Mouse (Mus musculus) induced T-regulatory cell, adult 2 months (primary cell): ENCODE results near the gene Atp8b3.
A peak's percentile ranks its signal among the peaks of the same experiment; 100 is the strongest.

Source experiments
- DNase-seq: peaks from one replicate; pipeline ENCODE4 v3.0.0-alpha.2; 2012; ENCODE audit warnings: low read depth

Atp8b3 gene

DNA sequence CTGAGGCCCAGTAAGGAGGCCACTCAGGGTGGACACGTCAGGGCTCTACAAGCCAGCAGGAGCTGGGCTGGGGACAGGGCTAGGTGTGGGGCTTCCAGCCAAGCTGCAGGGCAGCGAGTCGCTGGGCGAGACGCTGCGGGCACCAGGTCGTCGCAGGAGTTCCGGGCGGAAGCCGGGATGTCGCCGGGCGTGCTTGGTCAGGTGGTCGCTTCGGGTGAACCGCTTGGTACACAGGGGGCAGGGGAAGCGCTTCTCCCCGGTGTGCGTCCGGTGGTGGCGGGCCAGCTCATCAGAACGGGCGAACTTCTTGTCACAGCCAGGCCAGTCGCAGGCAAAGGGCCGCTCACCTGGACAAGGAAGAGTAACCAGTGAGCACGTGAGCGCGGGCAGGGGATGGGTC lies 30.0 kb upstream of the Atp8b3 start:
- DNase-seq = no peak

DNA sequence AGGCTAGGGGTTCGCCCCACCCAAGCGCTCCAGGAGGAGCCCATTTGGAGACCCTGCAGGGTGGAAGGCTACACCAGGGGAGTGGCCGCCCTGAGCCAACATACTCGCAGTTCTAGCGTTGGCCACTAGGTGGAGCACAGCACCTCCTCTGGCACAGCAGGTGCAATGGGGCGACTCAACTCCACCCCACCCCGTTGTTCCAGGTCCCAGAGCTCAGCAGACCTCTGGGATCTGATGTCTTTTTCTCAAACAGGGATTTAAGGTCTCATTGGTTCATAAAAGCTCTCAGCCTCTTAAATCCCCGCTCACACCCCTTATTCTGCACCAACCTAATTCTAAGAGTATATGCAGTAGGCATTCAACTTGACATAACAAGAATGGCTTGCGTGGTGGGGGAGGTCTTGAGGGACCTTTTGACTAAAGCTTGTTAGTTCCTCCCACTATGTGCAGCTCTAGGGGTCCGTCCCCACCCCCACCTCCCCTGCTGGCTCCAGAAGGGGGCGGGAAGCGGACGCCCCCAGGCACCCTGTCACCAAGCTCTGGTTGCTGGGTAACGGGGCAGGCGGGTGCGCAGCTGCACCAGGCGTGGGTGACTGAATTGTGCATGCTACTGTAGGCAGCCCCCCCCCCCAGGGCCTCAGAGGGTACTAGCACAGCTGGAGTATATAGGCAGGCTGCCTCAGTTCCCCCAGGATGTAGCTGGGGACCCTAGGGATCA lies 27.6 kb upstream of the Atp8b3 start:
- DNase-seq = peak; percentile 92

DNA sequence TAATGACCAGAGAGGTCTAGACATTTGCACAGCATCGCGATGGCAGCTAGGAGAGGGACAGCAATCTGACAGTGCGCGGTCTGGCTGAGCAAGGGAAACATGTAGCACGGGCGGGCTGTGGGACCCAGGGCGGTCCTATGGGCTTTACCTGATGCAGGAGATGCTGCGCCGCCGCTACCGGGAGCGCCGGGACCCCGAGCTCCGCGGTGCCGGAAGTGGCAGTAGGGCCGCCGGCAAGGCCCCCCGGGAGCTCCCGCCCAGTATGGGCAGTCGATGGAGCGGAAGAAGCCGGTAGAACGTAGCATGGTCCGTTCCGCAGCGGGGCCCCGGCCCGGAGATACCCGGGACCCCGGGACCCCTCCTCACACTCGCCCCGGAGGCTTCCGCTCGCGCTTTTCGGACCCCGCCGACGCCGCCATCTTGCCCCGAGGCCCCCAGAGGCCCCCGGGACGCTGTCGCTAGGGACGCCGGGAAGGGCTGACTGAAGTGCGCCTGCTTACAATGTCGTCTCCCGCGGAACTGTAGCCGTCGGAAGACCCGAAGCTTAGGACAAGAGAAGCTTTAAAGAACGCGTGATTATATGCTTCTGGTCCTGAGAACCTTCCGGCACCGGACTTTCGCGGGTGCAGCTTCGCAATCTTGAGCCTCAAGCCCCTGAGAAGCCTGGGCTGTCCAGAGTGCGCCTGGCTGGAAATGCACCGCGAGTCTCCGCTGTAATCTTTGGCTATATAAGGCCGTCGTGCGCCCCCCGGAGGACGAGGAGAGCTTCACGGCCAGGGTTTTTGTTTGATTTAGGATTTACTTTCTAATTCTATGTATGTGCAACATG lies 22.4 kb upstream of the Atp8b3 start, which contains the start of gene Rexo1:
Gene Rexo1, minus strand, starts transcription at position 445 of the 829 bp plus-strand sequence.
- peak; percentile 99 for DNase-seq

DNA sequence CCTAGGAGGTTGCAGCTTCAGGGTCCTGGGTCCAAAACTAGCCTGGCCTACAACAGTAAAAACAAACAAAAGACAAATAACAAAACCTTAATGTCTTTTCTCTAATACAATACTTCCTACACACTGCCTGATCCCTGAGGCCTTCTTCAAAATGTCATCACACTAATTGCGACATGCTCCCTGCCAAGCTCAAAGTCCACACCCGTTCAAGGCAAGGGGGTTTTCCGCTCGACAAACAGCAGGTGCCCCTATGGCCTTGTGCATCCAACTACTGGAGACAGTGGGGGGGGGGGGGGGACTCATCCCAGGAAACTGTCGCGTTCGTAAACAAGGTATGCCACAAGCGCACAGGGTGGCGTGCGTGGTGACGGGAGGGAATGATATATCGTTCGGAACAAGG lies 21.7 kb upstream of the Atp8b3 start:
- no peak for DNase-seq

DNA sequence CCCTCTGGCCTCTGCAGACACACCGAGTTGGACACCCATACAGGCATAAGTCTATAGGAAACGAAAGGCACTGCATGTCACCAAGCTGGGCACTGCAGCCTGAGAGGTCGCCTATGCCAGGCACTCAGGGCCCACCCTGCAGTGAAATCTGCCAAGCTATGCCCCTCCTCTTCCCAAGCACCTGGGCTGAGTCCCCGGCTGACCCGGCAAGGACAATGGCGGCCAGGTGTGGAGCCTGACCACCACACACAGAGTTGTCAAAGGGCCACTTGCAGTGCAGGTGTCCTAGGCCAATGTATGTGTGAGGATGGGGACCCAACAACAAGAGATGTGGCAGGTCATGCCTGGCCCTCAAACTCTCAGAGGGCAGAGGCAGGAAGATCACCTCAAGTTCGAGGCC lies 20.5 kb upstream of the Atp8b3 start:
- no peak for DNase-seq

DNA sequence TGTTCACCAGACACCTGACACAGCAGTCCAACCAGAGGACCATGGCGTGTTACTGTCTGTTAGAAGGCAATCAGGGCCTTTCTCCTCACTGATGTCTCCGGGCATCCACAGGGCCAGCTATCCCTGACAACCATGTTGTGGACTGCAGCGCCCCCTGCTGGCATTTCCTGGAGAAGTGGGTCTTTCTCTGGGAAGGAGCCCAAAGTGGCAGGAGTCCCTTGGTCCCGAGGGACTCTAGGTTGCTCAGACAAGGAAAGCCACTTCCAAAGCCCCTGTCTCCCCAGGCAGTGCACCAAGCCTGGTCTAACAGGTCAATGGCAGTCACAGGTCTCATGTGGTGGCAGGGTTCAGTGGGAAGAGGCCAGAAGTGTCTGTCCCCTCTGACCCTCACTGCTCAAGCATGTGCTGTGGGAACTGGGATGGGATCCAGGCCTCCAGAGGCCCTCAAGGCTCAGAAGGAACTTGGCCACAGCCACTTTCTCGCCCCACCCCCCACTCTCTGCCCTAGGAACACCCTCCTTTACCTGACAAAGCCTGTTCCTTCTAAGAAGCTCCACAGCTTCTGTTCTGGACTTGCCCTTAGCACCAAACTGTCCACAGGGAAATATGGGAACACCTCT lies 18.5 kb upstream of the Atp8b3 start:
- DNase-seq = peak; percentile 74

DNA sequence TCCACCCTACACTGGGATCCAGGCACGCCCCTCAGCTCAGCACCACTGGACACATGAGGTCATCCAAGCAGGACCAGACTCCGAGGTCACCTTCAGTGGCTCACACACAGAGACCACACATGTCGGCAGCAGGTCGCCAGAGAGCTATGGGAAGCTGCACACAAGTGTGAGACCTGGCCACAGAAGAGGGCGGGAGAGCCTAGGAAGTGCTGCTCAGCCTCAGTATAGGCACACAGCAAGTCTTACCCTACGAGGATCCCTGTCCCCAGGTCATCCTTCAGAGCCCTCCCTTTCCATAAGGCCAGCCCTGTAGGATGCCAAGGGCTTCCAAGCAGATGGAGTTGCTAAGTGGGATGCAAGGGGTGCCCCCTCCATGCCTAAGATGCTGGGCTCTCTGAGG lies 15.1 kb upstream of the Atp8b3 start:
- DNase-seq = no peak

DNA sequence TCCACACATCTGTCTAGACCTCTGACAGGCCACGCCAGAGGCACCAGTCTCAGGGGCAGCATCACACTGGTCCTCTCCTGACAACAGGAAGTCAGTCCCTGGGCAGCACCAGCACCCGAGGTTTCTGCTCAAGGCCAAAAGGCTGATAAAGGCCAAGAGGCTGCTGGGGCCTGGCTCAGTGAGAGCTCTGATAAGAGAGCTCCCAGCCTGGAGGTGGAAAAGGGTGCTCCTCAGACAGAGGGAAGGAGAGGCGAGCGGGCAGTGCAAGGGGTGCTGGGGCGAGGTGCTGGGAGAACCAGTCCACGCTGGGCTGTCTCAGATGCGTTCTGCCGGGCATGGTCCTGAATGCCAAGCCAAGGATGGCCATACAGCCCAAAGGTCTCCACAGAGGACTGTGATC lies 14.7 kb upstream of the Atp8b3 start:
- no peak for DNase-seq

DNA sequence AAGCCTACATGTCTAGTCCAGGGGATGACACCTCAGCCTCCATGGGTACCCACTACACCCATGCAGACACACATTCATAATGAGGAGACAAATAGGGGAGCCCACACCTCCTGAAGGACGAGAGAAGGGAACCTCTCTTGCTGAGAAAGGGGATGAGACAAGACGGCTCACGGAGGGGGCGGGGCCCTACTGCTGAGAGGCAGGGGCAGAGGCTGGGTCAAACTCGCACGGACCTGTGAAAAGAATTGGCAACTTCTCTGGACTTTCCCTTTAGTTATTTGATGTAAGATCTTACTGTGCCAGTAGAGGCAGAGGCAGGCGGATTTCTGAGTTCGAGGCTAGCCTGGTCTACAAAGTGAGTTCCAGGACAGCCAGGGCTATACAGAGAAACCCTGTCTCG lies 13.4 kb upstream of the Atp8b3 start:
- DNase-seq = no peak

DNA sequence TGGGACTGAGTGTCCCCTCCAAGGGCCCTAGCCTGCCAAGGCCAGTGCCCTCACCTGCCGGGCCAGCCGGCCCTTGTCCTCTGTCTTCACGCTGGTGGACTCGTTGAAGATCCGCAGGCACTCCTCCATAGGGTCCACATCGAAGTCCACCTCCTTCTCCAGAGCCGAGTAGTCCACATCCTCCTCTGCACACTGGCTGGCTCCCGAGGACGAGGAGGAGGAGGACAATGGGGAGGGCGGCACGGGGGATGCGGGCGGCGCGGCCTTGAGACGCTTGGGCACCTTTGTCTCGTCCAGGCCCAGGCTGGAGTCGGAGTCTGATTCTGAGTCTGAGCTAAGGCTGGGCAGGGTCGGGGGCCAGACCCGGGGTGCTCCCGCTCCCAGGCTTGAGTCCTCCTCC lies 10.4 kb upstream of the Atp8b3 start:
- DNase-seq = no peak

DNA sequence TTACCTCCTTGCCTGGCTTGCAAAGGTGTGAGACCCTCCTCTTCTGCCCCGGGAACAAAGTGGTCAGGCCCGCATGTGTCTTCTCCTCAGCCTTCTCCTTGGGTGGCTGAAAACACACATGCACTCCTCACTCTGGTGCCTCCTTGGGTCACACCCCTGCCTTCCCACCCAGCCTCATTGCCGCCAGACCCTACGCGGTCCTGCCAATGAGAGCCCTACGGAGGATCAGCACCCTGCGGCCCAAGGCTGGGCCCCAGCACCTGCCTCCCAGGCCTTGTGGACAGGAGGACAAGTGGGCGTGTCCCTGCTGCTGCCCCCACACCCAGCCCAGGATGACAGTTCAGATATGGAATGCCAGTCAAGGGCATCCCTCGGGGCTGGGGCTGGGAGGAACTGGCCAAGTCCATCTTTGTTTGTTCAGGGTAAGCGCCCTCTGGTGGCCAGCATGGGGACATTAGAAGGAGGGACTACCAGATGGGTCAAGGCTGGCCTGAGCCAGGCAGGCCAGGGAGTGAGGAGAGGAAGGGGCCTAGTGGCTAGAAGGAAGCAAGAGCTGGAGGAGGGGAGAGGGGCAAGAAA lies 9.6 kb upstream of the Atp8b3 start:
- DNase-seq = peak; percentile 68

DNA sequence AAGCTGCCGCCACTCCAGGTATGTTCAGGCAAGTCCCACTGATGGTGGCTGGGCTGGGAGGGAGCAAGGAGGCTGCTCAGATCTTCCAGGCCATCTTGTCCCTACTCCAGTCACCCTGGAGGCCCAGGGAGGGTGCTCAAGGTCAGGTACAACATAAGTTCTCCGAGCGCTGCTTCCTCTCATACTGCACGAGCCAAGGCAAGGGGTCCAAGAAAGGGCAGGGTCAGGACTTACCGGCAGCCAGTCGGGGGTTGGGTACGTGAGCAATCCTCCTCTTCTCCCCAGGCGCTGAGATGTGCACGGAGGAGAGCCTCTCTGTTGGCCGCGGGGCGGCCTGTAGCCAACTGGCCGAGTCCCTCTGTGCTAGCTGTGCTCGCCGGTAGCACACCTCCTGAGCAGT lies 8.6 kb upstream of the Atp8b3 start:
- DNase-seq = no peak

DNA sequence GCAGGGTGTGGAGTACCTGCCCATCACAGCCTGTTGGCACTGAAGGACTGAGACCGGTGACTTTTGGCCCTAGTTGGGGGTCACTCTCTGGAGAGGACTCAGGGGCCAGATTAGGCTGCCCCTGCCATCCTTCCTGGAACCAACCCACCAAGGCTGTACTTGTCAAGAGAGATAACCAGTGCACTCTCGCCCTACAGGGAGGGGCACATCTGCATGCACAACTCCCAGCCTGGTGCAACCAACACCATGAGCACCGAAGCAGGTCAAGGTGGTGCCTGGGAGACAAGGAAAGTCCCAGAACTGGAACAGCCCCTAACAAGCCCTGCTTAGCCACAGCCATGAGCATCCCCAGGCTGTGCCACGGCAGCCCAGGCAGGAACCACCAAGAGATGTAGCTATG lies 8.0 kb upstream of the Atp8b3 start:
- no peak for DNase-seq

DNA sequence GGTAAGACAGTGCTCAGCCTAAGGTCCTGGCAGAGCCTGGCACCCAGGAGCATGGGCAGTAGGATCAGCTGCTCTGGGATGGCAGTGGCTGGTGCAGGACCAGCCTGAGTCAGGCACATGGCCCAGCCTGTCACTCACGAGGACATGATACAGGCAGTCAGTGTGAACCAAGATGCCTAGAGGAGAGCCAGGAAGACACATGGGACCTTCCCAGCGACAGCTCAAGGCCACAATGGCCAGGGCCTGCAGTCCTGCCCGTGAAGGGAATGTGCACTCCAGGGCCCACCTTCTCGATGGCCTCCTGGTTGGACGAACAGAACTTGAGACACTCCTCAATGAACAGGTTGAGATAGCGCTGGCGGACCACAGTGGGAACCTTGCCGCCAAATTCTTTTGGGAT lies 6.7 kb upstream of the Atp8b3 start:
- no peak for DNase-seq

DNA sequence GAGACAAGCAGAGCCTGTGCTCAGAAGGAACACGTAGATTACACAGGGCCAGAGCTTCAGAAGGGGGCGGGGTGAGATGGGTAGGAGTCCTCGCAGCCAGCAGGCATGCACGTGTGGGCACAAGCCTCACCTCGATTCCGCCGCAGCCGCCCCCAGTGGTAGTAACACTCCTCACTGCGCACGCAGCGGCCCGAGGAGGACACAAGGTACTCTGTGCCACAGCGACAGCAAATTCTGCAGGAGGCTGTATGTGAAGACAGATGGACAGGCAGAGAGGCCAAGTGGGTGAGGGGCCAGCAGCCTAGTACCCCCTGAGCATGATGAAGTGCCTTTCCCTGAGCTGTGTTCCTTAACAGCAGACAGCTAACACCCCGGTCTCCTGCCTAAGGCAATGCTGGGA lies 4.9 kb upstream of the Atp8b3 start:
- DNase-seq = no peak

DNA sequence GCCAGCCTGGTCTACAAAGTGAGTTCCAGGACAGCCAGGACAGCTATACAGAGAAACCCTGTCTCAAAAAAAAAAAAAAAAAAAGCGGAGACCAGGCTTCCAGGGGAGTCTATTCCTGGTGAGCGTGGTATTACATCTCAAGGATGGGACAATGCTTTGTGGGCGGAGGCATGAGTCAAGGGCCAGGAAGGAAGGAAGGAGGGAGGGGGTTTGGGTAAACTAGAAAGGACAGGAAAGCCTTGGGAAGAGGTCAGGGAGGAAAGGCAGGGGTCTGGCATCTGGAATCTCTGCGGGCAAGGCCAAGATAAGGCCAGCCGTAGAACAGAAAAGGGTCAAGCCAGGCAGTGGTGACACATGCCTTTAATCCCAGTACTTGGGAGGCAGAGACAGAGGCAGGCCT lies 569 bp upstream of the Atp8b3 start:
- DNase-seq = no peak

DNA sequence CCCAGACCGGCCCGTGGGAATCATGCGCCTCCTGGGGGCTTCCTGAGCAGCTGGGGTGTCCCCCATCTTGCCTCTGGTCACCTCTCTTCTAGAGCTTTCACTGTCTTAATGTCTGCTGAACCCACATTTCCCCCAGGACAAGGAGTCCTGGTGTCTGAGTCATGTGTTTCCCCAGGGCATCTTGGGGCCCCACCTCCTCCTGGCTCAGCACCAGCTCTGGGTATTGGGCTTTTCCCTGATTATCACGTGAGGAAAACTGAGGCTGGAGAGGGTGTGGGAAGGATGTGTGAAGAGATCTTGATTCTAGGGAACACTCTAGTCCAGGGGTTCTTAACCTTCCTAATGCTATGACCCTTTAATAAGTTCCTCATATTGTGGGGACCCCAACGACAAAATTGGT lies 744 bp downstream of the Atp8b3 start:
- no peak for DNase-seq

DNA sequence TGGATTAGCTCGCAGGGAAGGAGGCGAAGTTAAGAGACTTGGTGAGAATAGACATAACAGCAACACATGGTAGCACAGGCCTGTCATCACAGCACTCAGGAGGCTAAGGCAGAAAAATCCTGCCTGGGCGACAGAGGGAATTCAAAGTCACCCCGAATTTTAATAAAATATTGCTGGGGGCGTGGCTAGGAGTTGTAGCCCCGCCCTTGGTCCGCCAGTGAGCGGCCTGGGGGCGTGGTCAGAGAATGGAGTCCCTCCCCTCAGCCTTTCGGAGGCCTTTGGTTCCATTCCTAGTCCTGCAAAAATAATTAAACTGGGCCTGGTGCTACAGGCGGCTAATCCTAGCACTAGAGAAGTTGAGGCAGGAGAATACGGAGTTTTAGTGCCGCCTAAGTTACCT lies 3.2 kb downstream of the Atp8b3 start:
- peak; percentile 59 for DNase-seq

DNA sequence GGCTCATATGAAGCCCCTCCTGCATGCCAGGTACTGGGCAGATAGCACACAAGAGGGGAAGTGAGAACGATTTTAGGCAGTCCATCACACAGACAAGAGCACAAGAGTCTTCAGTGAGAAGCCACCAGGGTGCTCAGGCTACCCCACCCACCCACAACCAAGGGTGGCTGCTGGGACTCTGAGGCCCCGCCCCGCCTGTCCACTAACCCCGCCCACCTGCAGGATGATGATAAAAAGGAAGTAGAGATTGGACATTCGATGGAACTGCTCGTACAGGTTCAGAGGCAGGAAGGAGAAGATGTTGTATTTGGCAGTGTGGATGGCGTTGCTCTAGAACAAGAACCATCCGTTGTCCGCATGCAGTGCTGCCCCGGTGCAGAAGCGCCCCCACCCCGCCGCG lies 3.9 kb downstream of the Atp8b3 start:
- peak; percentile 72 for DNase-seq

DNA sequence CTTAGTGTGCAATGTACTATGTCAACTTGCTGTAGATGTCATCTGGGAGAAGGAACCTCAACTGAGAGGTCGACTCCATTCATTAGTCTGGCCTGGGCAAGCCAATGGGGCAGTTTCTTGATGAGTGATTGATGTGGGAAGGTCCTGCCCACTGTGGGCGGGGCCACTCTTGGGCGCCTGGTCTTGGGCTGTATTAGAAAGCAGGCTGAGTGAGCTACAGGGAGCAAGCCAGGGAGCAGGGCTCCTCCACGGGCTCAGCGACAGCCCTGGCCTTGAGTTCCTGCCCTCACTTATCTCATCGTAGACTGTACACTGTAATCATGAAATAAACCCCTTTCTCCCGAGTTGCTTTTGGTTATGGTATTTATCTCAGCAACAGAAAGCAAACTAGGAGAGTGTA lies 5.2 kb downstream of the Atp8b3 start:
- no peak for DNase-seq

DNA sequence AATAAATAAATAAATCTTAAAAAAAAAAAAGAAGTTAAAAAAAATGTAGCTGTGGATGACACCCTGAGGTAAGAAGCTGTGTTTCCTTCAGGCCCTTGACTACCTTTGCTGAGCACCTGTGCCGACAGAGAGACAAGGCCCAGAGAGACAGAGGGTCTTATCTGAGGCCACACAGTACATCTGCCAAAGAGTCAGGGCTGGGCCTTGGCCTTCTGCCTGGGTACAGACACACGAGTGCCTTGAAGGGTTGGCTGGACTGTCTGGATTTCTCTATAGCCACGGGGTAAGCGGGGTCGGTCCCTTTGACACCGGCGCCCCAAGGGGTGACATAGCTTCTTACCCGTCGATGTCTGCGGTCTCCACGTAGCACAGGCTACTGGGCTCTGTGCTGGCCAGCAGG lies 6.1 kb downstream of the Atp8b3 start:
- DNase-seq = no peak

DNA sequence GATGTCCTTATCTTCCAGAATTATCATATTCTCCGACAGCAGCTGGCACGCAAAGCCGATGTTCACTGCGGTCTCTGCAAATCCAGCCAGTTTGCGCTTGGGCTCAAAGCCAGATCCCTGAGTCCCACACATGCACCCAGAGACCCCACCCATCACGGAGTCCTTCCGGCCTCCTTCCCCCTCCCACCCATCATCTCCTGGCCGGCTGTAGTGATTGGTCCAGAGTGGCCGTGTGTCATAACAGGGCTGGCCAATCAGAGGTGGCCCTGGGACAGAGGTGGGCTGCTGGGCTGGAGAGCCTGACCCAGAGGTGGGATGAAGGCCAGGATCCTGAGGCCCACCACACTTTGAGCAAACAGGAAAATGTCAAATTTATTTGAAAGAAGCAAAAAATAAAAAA lies 12.8 kb downstream of the Atp8b3 start:
- DNase-seq = no peak

DNA sequence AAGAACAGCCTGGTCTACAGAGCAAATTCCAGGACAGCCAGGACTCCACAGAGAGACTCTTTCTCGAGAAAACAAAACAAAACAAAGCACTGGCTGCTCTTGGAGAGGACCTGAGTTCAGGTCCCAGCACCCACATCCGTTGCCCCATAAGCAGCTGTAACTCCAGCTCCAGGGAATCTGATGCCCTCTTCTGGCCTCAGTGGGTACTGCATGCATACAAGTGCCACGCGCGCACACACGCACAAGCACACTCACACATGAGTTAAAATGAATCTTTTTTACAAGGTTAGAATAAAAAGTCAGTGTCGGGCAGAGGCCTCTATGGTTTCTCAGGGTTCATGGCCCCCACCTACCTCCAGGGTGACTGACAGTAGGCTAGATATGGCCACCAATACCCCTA lies 15.6 kb downstream of the Atp8b3 start:
- DNase-seq = peak; percentile 58
